ENCODE assay signal across 11 mouse cellular contexts in genomic region chr10:85482064-85482473, GRCm38 (mm10).
DNase-seq lines count a peak whose midpoint lies in the region; ATAC-seq lines count a peak whose summit lies in the region.
"Had no signal": no experiment of that assay in that cellular context is flagged by ENCODE, and none has a peak within 500 bp of the region (broad histone marks: within the 10 kb centered on the region; RNA-seq: fewer than 3 reads in every experiment).

No protein-coding gene starts in this region.

- 15% methylated on average over 4 of the region's 4 CpGs for WGBS in hindbrain, embryonic 10.5 days
- WGBS in hindbrain, embryonic 11.5 days = 3% methylated on average over 4 of the region's 4 CpGs
- WGBS in embryonic facial prominence, embryonic 10.5 days = 30% methylated on average over 4 of the region's 4 CpGs
- 15% methylated on average over 4 of the region's 4 CpGs for WGBS in neural tube, embryonic 15.5 days

- H3K4me3 ChIP-seq in hindbrain, embryonic 10.5 days = no peak overlapping the region
- H3K4me3 ChIP-seq in hindbrain, embryonic 11.5 days (ENCODE audit: low read depth, low read length) = no peak overlapping the region
- H3K4me3 ChIP-seq in embryonic facial prominence, embryonic 10.5 days = no peak overlapping the region
- H3K4me3 ChIP-seq in neural tube, embryonic 15.5 days (replicated peaks) = no peak overlapping the region

- H3K4me2 ChIP-seq in hindbrain, embryonic 11.5 days (replicated peaks; ENCODE audit: low read depth, low read length) = no peak overlapping the region
- no peak overlapping the region for H3K4me2 ChIP-seq in neural tube, embryonic 15.5 days

- peak overlapping the region; percentile 50 for H3K27ac ChIP-seq in hindbrain, embryonic 10.5 days
- no peak overlapping the region for H3K27ac ChIP-seq in hindbrain, embryonic 11.5 days (ENCODE audit: low read depth, low read length)
- peak overlapping the region; percentile 48 for H3K27ac ChIP-seq in embryonic facial prominence, embryonic 10.5 days (replicated peaks)
- 0 out of 2 replicates have a peak overlapping the region, but pooled peaks have one; percentile 34 for H3K27ac ChIP-seq in neural tube, embryonic 15.5 days (replicated peaks)

- peaks cover 29% of the 10 kb centered on the region for H3K4me1 ChIP-seq in hindbrain, embryonic 10.5 days (replicated peaks)
- peaks cover 7% of the 10 kb centered on the region; the same call in 1 of the 2 replicates for H3K4me1 ChIP-seq in hindbrain, embryonic 11.5 days (replicated peaks; ENCODE audit: control insufficient read depth, insufficient read depth, low read length)
- peaks cover 27% of the 10 kb centered on the region for H3K4me1 ChIP-seq in embryonic facial prominence, embryonic 10.5 days
- H3K4me1 ChIP-seq in neural tube, embryonic 15.5 days = peaks cover 36% of the 10 kb centered on the region

- no peak for DNase-seq in hindbrain, embryonic 10.5 days (ENCODE audit: low spot score)
- no peak for DNase-seq in hindbrain, embryonic 11.5 days (ENCODE audit: low spot score)
- DNase-seq in embryonic facial prominence, embryonic 10.5 days (ENCODE audit: low spot score) = peak; percentile 25
- peak; percentile 3 to 20 for DNase-seq in layer of hippocampus, postnatal 14 days (ENCODE audit: low spot score in 2 of 2)
- DNase-seq in adrenal gland, postnatal 14 days = no peak
- no peak for DNase-seq in thymus, postnatal 36 days
- DNase-seq in gastrocnemius, postnatal 10 days = no peak
- DNase-seq: gastrocnemius, postnatal 36 days; kidney, postnatal 25 days; lung, postnatal 4 days had no signal

- ATAC-seq in hindbrain, embryonic 11.5 days (ENCODE audit: low FRiP score) = no peak
- peak; percentile 72 for ATAC-seq in neural tube, embryonic 15.5 days (ENCODE audit: low FRiP score)

- H3K9ac ChIP-seq in hindbrain, embryonic 11.5 days (ENCODE audit: low read depth, low read length) = no peak overlapping the region
- no peak overlapping the region for H3K9ac ChIP-seq in neural tube, embryonic 15.5 days (replicated peaks)

- no peaks in the 10 kb centered on the region for H3K27me3 ChIP-seq in hindbrain, embryonic 10.5 days (ENCODE audit: insufficient read depth, poor library complexity, severe bottlenecking)
- H3K27me3 ChIP-seq in hindbrain, embryonic 11.5 days (ENCODE audit: control insufficient read depth, insufficient read depth, low read length) = no peaks in the 10 kb centered on the region
- H3K27me3 ChIP-seq in embryonic facial prominence, embryonic 10.5 days (replicated peaks; ENCODE audit: low read depth, poor library complexity, severe bottlenecking) = no peaks in the 10 kb centered on the region
- H3K27me3 ChIP-seq in neural tube, embryonic 15.5 days (replicated peaks) = no peaks in the 10 kb centered on the region

- no peaks in the 10 kb centered on the region for H3K36me3 ChIP-seq in hindbrain, embryonic 10.5 days
- H3K36me3 ChIP-seq in hindbrain, embryonic 11.5 days (ENCODE audit: control insufficient read depth, insufficient read depth, low read length) = no peaks in the 10 kb centered on the region
- no peaks in the 10 kb centered on the region for H3K36me3 ChIP-seq in embryonic facial prominence, embryonic 10.5 days (replicated peaks)
- no peaks in the 10 kb centered on the region for H3K36me3 ChIP-seq in neural tube, embryonic 15.5 days

- H3K9me3 ChIP-seq in hindbrain, embryonic 10.5 days = no peaks in the 10 kb centered on the region
- H3K9me3 ChIP-seq in hindbrain, embryonic 11.5 days (ENCODE audit: control insufficient read depth, low read length) = no peaks in the 10 kb centered on the region
- H3K9me3 ChIP-seq in embryonic facial prominence, embryonic 10.5 days = no peaks in the 10 kb centered on the region
- no peaks in the 10 kb centered on the region for H3K9me3 ChIP-seq in neural tube, embryonic 15.5 days (replicated peaks)

Comparison
In these comparisons a context has a peak if more than half of its experiments do, and no peak if none do; other contexts are left out.
1. DNase-seq: peak in embryonic facial prominence, embryonic 10.5 days (single experiment) and layer of hippocampus, postnatal 14 days (2 of 2); none in hindbrain, embryonic 10.5 days (single experiment), hindbrain, embryonic 11.5 days (single experiment), adrenal gland, postnatal 14 days (single experiment), thymus, postnatal 36 days (0 of 2) and gastrocnemius, postnatal 10 days (single experiment).